Mouse (Mus musculus): ENCODE measurements at regions not wholly inside any gene's neighbourhood (a gene's known extent, or its start where the extent isn't known, plus 50 kb on each side); places are given as distances from the start of the nearest gene placed in this dataset.

- Histone ChIP-seq H3K36me3 (ENCODE audit: control insufficient read depth, insufficient read depth) (no peaks in the 10 kb centered on the region), H3K27me3 (replicated peaks; ENCODE audit: control insufficient read depth, insufficient read depth, low read length) (no peaks in the 10 kb centered on the region), H3K4me3 (ENCODE audit: low read depth, low read length) (no peak overlapping the region), H3K4me2 (replicated peaks; ENCODE audit: low read depth) (peak overlapping the region; percentile 9; the same call in 1 of the 2 replicates), H3K9ac (ENCODE audit: low read depth, low read length) (no peak overlapping the region), H3K27ac (ENCODE audit: low read depth, low read length) (peak overlapping the region; percentile 54), H3K4me1 (replicated peaks; ENCODE audit: control insufficient read depth, insufficient read depth, low read length) (0 out of 2 replicates have a peak, but pooled peaks cover 9% of the 10 kb centered on the region), H3K9me3 (ENCODE audit: control insufficient read depth) (no peaks in the 10 kb centered on the region)
- peak; percentile 87 for TF ChIP-seq CTCF (IDR thresholded peaks at IDR 0.05; ENCODE audit: low read depth)
- ATAC-seq = no peak
- WGBS = 45% methylated on average over 7 of the region's 7 CpGs
Measured at GRCm38 (mm10) chr14:76876015-76876414, 160.6 kb upstream of the Ccdc122 start.

GRCm38 (mm10) chr14:76875266-76875900 is 161.2 kb upstream of the Ccdc122 start:
- H3K4me1 ChIP-seq (replicated peaks; ENCODE audit: control insufficient read depth, insufficient read depth, low read length) = 0 out of 2 replicates have a peak, but pooled peaks cover 9% of the 10 kb centered on the region
- H3K27me3 ChIP-seq (replicated peaks; ENCODE audit: control insufficient read depth, insufficient read depth, low read length) = no peaks in the 10 kb centered on the region
- TF ChIP-seq CTCF (IDR thresholded peaks at IDR 0.05; ENCODE audit: low read depth) = no peak
- H3K9ac ChIP-seq (ENCODE audit: low read depth, low read length) = no peak overlapping the region
- peak overlapping the region; percentile 9; the same call in 1 of the 2 replicates for H3K4me2 ChIP-seq (replicated peaks; ENCODE audit: low read depth)
- H3K36me3 ChIP-seq (ENCODE audit: control insufficient read depth, insufficient read depth) = no peaks in the 10 kb centered on the region
- peak overlapping the region; percentile 54; the same call in 1 of the 2 replicates for H3K27ac ChIP-seq (ENCODE audit: low read depth, low read length)
- no peaks in the 10 kb centered on the region for H3K9me3 ChIP-seq (ENCODE audit: control insufficient read depth)
- ATAC-seq = peak; percentile 89
- WGBS = 15% methylated on average over 8 of the region's 8 CpGs
- H3K4me3 ChIP-seq (ENCODE audit: low read depth, low read length) = no peak overlapping the region

GRCm38 (mm10) chr14:76874542-76875265 is 161.9 kb upstream of the Ccdc122 start:
- WGBS = 22% methylated on average over 8 of the region's 8 CpGs
- no peaks in the 10 kb centered on the region for H3K27me3 ChIP-seq (replicated peaks; ENCODE audit: control insufficient read depth, insufficient read depth, low read length)
- no peak for TF ChIP-seq CTCF (IDR thresholded peaks at IDR 0.05; ENCODE audit: low read depth)
- no peaks in the 10 kb centered on the region for H3K9me3 ChIP-seq (ENCODE audit: control insufficient read depth)
- no peak overlapping the region for H3K4me3 ChIP-seq (ENCODE audit: low read depth, low read length)
- 0 out of 2 replicates have a peak overlapping the region, but pooled peaks have one; percentile 3 for H3K27ac ChIP-seq (ENCODE audit: low read depth, low read length)
- no peak overlapping the region for H3K9ac ChIP-seq (ENCODE audit: low read depth, low read length)
- 0 out of 2 replicates have a peak, but pooled peaks cover 9% of the 10 kb centered on the region for H3K4me1 ChIP-seq (replicated peaks; ENCODE audit: control insufficient read depth, insufficient read depth, low read length)
- ATAC-seq = peak; percentile 97
- H3K36me3 ChIP-seq (ENCODE audit: control insufficient read depth, insufficient read depth) = no peaks in the 10 kb centered on the region
- H3K4me2 ChIP-seq (replicated peaks; ENCODE audit: low read depth) = no peak overlapping the region

- TF ChIP-seq CTCF (IDR thresholded peaks at IDR 0.05; ENCODE audit: low read depth) = no peak
- Histone ChIP-seq H3K27ac (ENCODE audit: low read depth, low read length) (no peak overlapping the region), H3K4me3 (ENCODE audit: low read depth, low read length) (no peak overlapping the region), H3K4me2 (replicated peaks; ENCODE audit: low read depth) (no peak overlapping the region), H3K9ac (ENCODE audit: low read depth, low read length) (no peak overlapping the region), H3K4me1 (replicated peaks; ENCODE audit: control insufficient read depth, insufficient read depth, low read length) (0 out of 2 replicates have a peak, but pooled peaks cover 9% of the 10 kb centered on the region), H3K36me3 (ENCODE audit: control insufficient read depth, insufficient read depth) (no peaks in the 10 kb centered on the region), H3K27me3 (replicated peaks; ENCODE audit: control insufficient read depth, insufficient read depth, low read length) (no peaks in the 10 kb centered on the region), H3K9me3 (ENCODE audit: control insufficient read depth) (no peaks in the 10 kb centered on the region)
- 72% methylated on average over 5 of the region's 5 CpGs for WGBS
- no peak for ATAC-seq
Measured at GRCm38 (mm10) chr14:76873684-76874083, 162.9 kb upstream of the Ccdc122 start.

GRCm38 (mm10) chr14:76872976-76873375 is 163.6 kb upstream of the Ccdc122 start:
- Histone ChIP-seq H3K27ac (ENCODE audit: low read depth, low read length) (no peak overlapping the region), H3K4me3 (ENCODE audit: low read depth, low read length) (no peak overlapping the region), H3K4me2 (replicated peaks; ENCODE audit: low read depth) (no peak overlapping the region), H3K9me3 (ENCODE audit: control insufficient read depth) (no peaks in the 10 kb centered on the region), H3K27me3 (replicated peaks; ENCODE audit: control insufficient read depth, insufficient read depth, low read length) (no peaks in the 10 kb centered on the region), H3K36me3 (ENCODE audit: control insufficient read depth, insufficient read depth) (no peaks in the 10 kb centered on the region), H3K9ac (ENCODE audit: low read depth, low read length) (no peak overlapping the region), H3K4me1 (replicated peaks; ENCODE audit: control insufficient read depth, insufficient read depth, low read length) (0 out of 2 replicates have a peak, but pooled peaks cover 9% of the 10 kb centered on the region)
- no peak for TF ChIP-seq CTCF (IDR thresholded peaks at IDR 0.05; ENCODE audit: low read depth)
- 95% methylated on average over 6 of the region's 6 CpGs for WGBS
- no peak for ATAC-seq

- WGBS = 93% methylated on average over 7 of the region's 7 CpGs
- no peak for ATAC-seq
- Histone ChIP-seq H3K9ac (ENCODE audit: low read depth, low read length) (no peak overlapping the region), H3K36me3 (ENCODE audit: control insufficient read depth, insufficient read depth) (no peaks in the 10 kb centered on the region), H3K4me1 (replicated peaks; ENCODE audit: control insufficient read depth, insufficient read depth, low read length) (0 out of 2 replicates have a peak, but pooled peaks cover 9% of the 10 kb centered on the region), H3K27ac (ENCODE audit: low read depth, low read length) (no peak overlapping the region), H3K9me3 (ENCODE audit: control insufficient read depth) (no peaks in the 10 kb centered on the region), H3K4me3 (ENCODE audit: low read depth, low read length) (no peak overlapping the region), H3K27me3 (replicated peaks; ENCODE audit: control insufficient read depth, insufficient read depth, low read length) (no peaks in the 10 kb centered on the region), H3K4me2 (replicated peaks; ENCODE audit: low read depth) (no peak overlapping the region)
- TF ChIP-seq CTCF (IDR thresholded peaks at IDR 0.05; ENCODE audit: low read depth) = no peak
Measured at GRCm38 (mm10) chr14:76872510-76872909, 164.1 kb upstream of the Ccdc122 start.

All from intestine, postnatal 0 days (tissue).